Comparison of ENCODE assay signal across 15 mouse cellular contexts in the genomic region with DNA sequence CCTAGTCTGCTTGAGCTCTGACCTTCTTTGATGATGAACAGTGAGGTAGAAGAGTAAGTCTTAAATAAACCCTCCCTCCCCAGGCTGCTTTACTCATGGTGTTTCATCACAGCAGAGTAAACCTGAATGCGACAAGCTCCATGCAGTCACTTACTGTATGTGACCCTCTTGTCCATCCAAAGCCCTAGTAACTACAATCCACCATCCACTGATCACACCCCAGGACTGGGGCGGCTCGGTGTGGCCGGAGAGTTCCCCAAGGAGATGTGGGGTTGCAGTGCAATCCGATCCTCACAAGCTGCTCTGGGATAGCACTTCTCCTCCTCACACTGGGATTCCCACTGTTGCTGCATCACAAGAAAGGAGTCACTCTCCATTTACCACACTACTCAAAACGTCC. TPM values are rescaled to one million over a fixed set of nuclear protein-coding genes. Genes with fewer than 3 reads are reported as not detected.
DNase-seq lines count a peak whose midpoint lies in the region; ATAC-seq and TF ChIP-seq lines count a peak whose summit lies in the region.
"Had no signal": no experiment of that assay in that cellular context is flagged by ENCODE, and none has a peak within 500 bp of the region (broad histone marks: within the 10 kb centered on the region; RNA-seq: fewer than 3 reads in every experiment).

No protein-coding gene starts in this region.

- no peak for TF ChIP-seq POLR2A in embryonic fibroblast, embryonic 13.5 days (IDR thresholded peaks at IDR 0.05; ENCODE audit: low read depth, low read length)

- no peak for DNase-seq in heart, embryonic 10.5 days (ENCODE audit: low spot score)
- DNase-seq in 3134 (ENCODE audit: extremely low read depth, insufficient read length, low spot score) (peak; percentile 66), 3T3-L1 (ENCODE audit: low read depth, low spot score) (peak; percentile 69), adipocyte (ENCODE audit: low spot score) (no peak)
- DNase-seq in hindbrain, embryonic 14.5 days (ENCODE audit: low spot score), result no peak
- DNase-seq: adrenal gland, adult 8-10 months; cerebellum, adult 8-10 months; lung, postnatal 36 days; midbrain, embryonic 14.5 days; thymus, postnatal 36 days had no signal

- peaks cover 28 to 43% of the 10 kb centered on the region in 2 experiments for H3K4me1 ChIP-seq in heart, embryonic 14.5 days (ENCODE audit: control insufficient read depth in 2 of 2, insufficient read depth in 2 of 2, low read length in 2 of 2)
- H3K4me1 ChIP-seq in heart, embryonic 10.5 days, result peaks cover 51% of the 10 kb centered on the region
- peaks cover 57% of the 10 kb centered on the region for H3K4me1 ChIP-seq in embryonic fibroblast, embryonic 13.5 days (ENCODE audit: control insufficient read depth, insufficient read depth, low read length)
- no peaks in the 10 kb centered on the region for H3K4me1 ChIP-seq in hindbrain, embryonic 14.5 days (replicated peaks; ENCODE audit: control insufficient read depth, insufficient read depth, low read length)

- TF ChIP-seq CTCF in embryonic fibroblast, embryonic 13.5 days (IDR thresholded peaks at IDR 0.05; ENCODE audit: borderline replicate concordance, insufficient read depth, low read length), result no peak

- no peak overlapping the region for H3K4me2 ChIP-seq in heart, embryonic 14.5 days (ENCODE audit: low read length)
- no peak overlapping the region for H3K4me2 ChIP-seq in hindbrain, embryonic 14.5 days (replicated peaks)

- no peaks in the 10 kb centered on the region for H3K9me3 ChIP-seq in heart, embryonic 14.5 days (ENCODE audit: control insufficient read depth, low read length)
- H3K9me3 ChIP-seq in heart, embryonic 10.5 days, result no peaks in the 10 kb centered on the region
- no peaks in the 10 kb centered on the region for H3K9me3 ChIP-seq in hindbrain, embryonic 14.5 days (ENCODE audit: control insufficient read depth, low read length)

- 71% methylated on average over 6 of the region's 6 CpGs for WGBS in heart, embryonic 14.5 days
- whole genome bisulfite sequencing in heart, embryonic 10.5 days, result 73% methylated on average over 6 of the region's 6 CpGs
- WGBS in hindbrain, embryonic 14.5 days, result 83% methylated on average over 6 of the region's 6 CpGs

- no peak overlapping the region for H3K4me3 ChIP-seq in heart, embryonic 14.5 days (ENCODE audit: control insufficient read depth in 1 of 2, insufficient read depth in 1 of 2, low read depth in 1 of 2, low read length in 2 of 2)
- no peak overlapping the region for H3K4me3 ChIP-seq in heart, embryonic 10.5 days
- no peak overlapping the region for H3K4me3 ChIP-seq in embryonic fibroblast, embryonic 13.5 days (ENCODE audit: insufficient read depth, low read length)
- no peak overlapping the region for H3K4me3 ChIP-seq in hindbrain, embryonic 14.5 days (replicated peaks; ENCODE audit: low read length)

- no peaks in the 10 kb centered on the region for H3K27me3 ChIP-seq in heart, embryonic 14.5 days (ENCODE audit: control insufficient read depth, insufficient read depth, low read length)
- no peaks in the 10 kb centered on the region for H3K27me3 ChIP-seq in heart, embryonic 10.5 days (ENCODE audit: insufficient read depth, poor library complexity, severe bottlenecking)
- H3K27me3 ChIP-seq in hindbrain, embryonic 14.5 days (ENCODE audit: control insufficient read depth, insufficient read depth, low read length), result no peaks in the 10 kb centered on the region

- H3K9ac ChIP-seq in heart, embryonic 14.5 days (ENCODE audit: low read length), result peak overlapping the region; percentile 40; the same call in 1 of the 2 replicates
- no peak overlapping the region for H3K9ac ChIP-seq in hindbrain, embryonic 14.5 days
- H3K9ac ChIP-seq: liver, embryonic 14.5 days had no signal

- peaks cover 63% of the 10 kb centered on the region for H3K36me3 ChIP-seq in heart, embryonic 14.5 days (ENCODE audit: control insufficient read depth, insufficient read depth, low read length)
- H3K36me3 ChIP-seq in heart, embryonic 10.5 days, result peaks cover 77% of the 10 kb centered on the region
- H3K36me3 ChIP-seq in hindbrain, embryonic 14.5 days (replicated peaks; ENCODE audit: control insufficient read depth, insufficient read depth), result peaks cover 21% of the 10 kb centered on the region

- no peak for ATAC-seq in heart, embryonic 14.5 days (ENCODE audit: insufficient number of reproducible peaks, insufficient read depth, low FRiP score, low read depth)
- no peak for ATAC-seq in hindbrain, embryonic 14.5 days (ENCODE audit: low FRiP score)
- ATAC-seq: forebrain, embryonic 16.5 days; inflammation-experienced regulatory T-cells, adult 6 months had no signal

- peak overlapping the region; percentile 46 to 75; a peak in 2 of 4 replicates for H3K27ac ChIP-seq in heart, embryonic 14.5 days (replicated peaks in 1 of 2; ENCODE audit: control insufficient read depth in 1 of 2, insufficient read depth in 1 of 2, low read depth in 2 of 2, low read length in 2 of 2)
- H3K27ac ChIP-seq in heart, embryonic 10.5 days, result no peak overlapping the region
- peak overlapping the region; percentile 98 for H3K27ac ChIP-seq in embryonic fibroblast, embryonic 13.5 days (ENCODE audit: insufficient read depth, low read length)
- no peak overlapping the region for H3K27ac ChIP-seq in hindbrain, embryonic 14.5 days
- H3K27ac ChIP-seq: liver, embryonic 14.5 days had no signal

RNA-seq across cellular contexts. Expression of gene Tjap1, which starts 8.4 kb away (rescaled TPM):
- 33.0 and 34.6 TPM in 2 replicates for polyA plus RNA-seq in heart, embryonic 14.5 days (2014; fragmentation: Nextera tagmentation; extraction: Ambion mirVana)
- 46.5 and 55.8 TPM in 2 replicates for polyA plus RNA-seq in heart, embryonic 10.5 days (2016; fragmentation: Nextera tagmentation; extraction: Ambion mirVana)
- polyA plus RNA-seq in embryonic fibroblast, embryonic 13.5 days (2011; ENCODE audit: insufficient read length, low read depth, missing spikeins), result 60.8 and 63.2 TPM in 2 replicates
- polyA plus RNA-seq in hindbrain, embryonic 14.5 days (2014; fragmentation: Nextera tagmentation; extraction: Ambion mirVana), result 22.3 and 25.8 TPM in 2 replicates

RNA-seq across cellular contexts. Expression of gene Lrrc73, which starts 21.1 kb away (rescaled TPM):
- polyA plus RNA-seq in heart, embryonic 14.5 days (2014; fragmentation: Nextera tagmentation; extraction: Ambion mirVana), result 0.53 and 0.92 TPM in 2 replicates
- 0.33 and 0.38 TPM in 2 replicates for polyA plus RNA-seq in heart, embryonic 10.5 days (2016; fragmentation: Nextera tagmentation; extraction: Ambion mirVana)
- 1.6 and 3.5 TPM in 2 replicates for polyA plus RNA-seq in embryonic fibroblast, embryonic 13.5 days (2011; ENCODE audit: insufficient read length, low read depth, missing spikeins)
- 15.1 and 18.1 TPM in 2 replicates for polyA plus RNA-seq in hindbrain, embryonic 14.5 days (2014; fragmentation: Nextera tagmentation; extraction: Ambion mirVana)

RNA-seq across cellular contexts. Expression of gene Dlk2, which starts 22.8 kb away (rescaled TPM):
- polyA plus RNA-seq in heart, embryonic 14.5 days (2014; fragmentation: Nextera tagmentation; extraction: Ambion mirVana), result 0.19 and 0.57 TPM in 2 replicates
- polyA plus RNA-seq in heart, embryonic 10.5 days (2016; fragmentation: Nextera tagmentation; extraction: Ambion mirVana), result 0.36 and 0.77 TPM in 2 replicates
- 2.6 and 3.3 TPM in 2 replicates for polyA plus RNA-seq in embryonic fibroblast, embryonic 13.5 days (2011; ENCODE audit: insufficient read length, low read depth, missing spikeins)
- 18.9 and 20.9 TPM in 2 replicates for polyA plus RNA-seq in hindbrain, embryonic 14.5 days (2014; fragmentation: Nextera tagmentation; extraction: Ambion mirVana)
- polyA plus RNA-seq: inflammation-experienced regulatory T-cells, adult 6 months had no signal

RNA-seq across cellular contexts. Expression of gene Yipf3, which starts 26.6 kb away (rescaled TPM):
- 90.8 and 93.0 TPM in 2 replicates for polyA plus RNA-seq in heart, embryonic 14.5 days (2014; fragmentation: Nextera tagmentation; extraction: Ambion mirVana)
- polyA plus RNA-seq in heart, embryonic 10.5 days (2016; fragmentation: Nextera tagmentation; extraction: Ambion mirVana), result 77.0 and 83.9 TPM in 2 replicates
- 114 and 133 TPM in 2 replicates for polyA plus RNA-seq in embryonic fibroblast, embryonic 13.5 days (2011; ENCODE audit: insufficient read length, low read depth, missing spikeins)
- 91.6 and 97.2 TPM in 2 replicates for polyA plus RNA-seq in hindbrain, embryonic 14.5 days (2014; fragmentation: Nextera tagmentation; extraction: Ambion mirVana)

RNA-seq across cellular contexts. Expression of gene Polr1c, which starts 26.6 kb away (rescaled TPM):
- 43.6 and 48.7 TPM in 2 replicates for polyA plus RNA-seq in heart, embryonic 14.5 days (2014; fragmentation: Nextera tagmentation; extraction: Ambion mirVana)
- 53.8 and 81.2 TPM in 2 replicates for polyA plus RNA-seq in heart, embryonic 10.5 days (2016; fragmentation: Nextera tagmentation; extraction: Ambion mirVana)
- 61.1 and 63.6 TPM in 2 replicates for polyA plus RNA-seq in embryonic fibroblast, embryonic 13.5 days (2011; ENCODE audit: insufficient read length, low read depth, missing spikeins)
- 75.4 and 80.1 TPM in 2 replicates for polyA plus RNA-seq in hindbrain, embryonic 14.5 days (2014; fragmentation: Nextera tagmentation; extraction: Ambion mirVana)

Comparison
In these comparisons a context has a peak if more than half of its experiments do, and no peak if none do; other contexts are left out.
1. H3K27ac ChIP-seq: peak in heart, embryonic 14.5 days (2 of 2) and embryonic fibroblast, embryonic 13.5 days (single experiment); none in heart, embryonic 10.5 days (single experiment) and hindbrain, embryonic 14.5 days (single experiment).
2. DNase-seq: peak in 3134 (single experiment) and 3T3-L1 (single experiment); none in heart, embryonic 10.5 days (single experiment), hindbrain, embryonic 14.5 days (single experiment) and adipocyte (single experiment).